Mouse (Mus musculus): ENCODE measurements around the gene Krt33a.

DNA sequence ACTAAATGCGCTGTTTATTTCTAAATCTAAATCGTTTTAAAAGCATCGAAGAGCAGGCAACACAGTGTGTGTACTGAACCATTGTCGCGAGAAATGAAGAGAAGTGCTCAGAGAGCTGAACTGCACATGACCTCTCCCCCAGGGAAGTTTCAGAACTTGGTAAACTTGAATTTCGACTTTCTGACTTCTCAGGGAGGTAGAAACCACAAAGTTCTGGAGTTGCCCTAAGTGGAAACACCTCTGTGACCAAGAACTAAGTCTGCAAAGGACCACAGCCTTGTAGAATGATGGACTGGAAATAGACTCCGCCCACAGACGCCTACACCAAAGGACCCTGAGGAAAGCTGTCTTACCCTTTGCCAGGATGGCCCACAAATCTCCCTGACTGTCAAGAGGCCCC lies 10.1 kb downstream of the Krt33a start:
- TF ChIP-seq GATA2 (IDR thresholded peaks at IDR 0.05; ENCODE audit: borderline replicate concordance, low read depth, low read length) (no peak), GATA1 (IDR thresholded peaks at IDR 0.05; ENCODE audit: borderline replicate concordance, low read length) (no peak), CTCF (IDR thresholded peaks at IDR 0.05; ENCODE audit: low read depth, low read length) (no peak), POLR2AphosphoS5 (IDR thresholded peaks at IDR 0.05; ENCODE audit: insufficient replicate concordance, low read depth, low read length) (no peak), TAL1 (conservative IDR thresholded peaks at IDR 0.05; ENCODE audit: low read depth, low read length) (no peak)
